Mouse (Mus musculus) thymus, postnatal 36 days (tissue): Measurements from ENCODE around the gene Nrxn1.

Source experiments
- DNase-seq, 2 experiments: peaks; one replicate each; pipeline ENCODE4 v3.0.0; 2022; ENCODE audit warnings: mixed read lengths in 2 of 2

The Nrxn1 gene

DNA sequence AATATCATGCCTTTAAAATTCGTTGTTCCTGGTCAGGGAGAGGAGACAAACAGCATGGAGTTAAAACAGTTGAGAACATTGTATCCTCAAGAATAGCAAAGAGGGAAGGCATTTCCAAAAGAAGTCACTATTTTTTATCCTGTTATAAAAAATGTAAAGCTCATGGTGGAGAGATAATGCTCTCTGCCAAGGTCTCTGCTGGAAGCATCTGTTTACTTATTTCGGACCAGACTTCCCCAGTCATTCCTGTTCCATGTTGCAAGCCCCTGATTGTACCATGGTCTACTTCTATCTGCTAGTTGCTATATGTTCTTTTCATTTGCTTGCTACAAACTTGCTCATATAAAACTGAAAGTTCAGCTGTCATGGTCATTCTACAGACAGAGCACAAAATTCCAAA is 137.7 kb downstream of the Nrxn1 start:
- no peak for DNase-seq

GRCm38 (mm10) chr17:90934929-90935328 is 157.9 kb downstream of the Nrxn1 start:
- no peak for DNase-seq

GRCm38 (mm10) chr17:90913320-90913719 is 179.6 kb downstream of the Nrxn1 start:
- no peak for DNase-seq

- DNase-seq, result no peak
Observed at GRCm38 (mm10) chr17:90912746-90913145, 180.1 kb downstream of the Nrxn1 start.

DNA sequence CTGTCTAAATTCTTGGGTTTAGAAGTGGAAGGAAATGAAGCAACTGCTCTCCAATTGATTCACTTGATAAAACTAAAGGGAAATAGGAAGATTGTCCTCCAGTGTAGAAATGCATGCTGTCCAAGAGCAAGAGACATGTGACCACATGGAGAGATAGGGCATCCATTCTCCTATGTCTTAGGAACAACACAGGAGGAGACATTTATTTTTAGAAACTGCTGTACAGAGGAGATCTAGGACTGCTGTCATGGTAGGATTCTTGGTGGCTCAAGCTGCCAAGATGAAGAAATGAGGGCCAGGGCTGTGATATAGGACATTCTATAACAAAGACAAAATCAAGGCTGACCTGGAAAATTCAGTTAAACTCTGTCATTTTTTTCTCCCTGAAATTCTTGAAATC is 180.5 kb downstream of the Nrxn1 start:
- no peak for DNase-seq

GRCm38 (mm10) chr17:90906118-90907093 is 186.5 kb downstream of the Nrxn1 start:
- DNase-seq, result no peak

DNA sequence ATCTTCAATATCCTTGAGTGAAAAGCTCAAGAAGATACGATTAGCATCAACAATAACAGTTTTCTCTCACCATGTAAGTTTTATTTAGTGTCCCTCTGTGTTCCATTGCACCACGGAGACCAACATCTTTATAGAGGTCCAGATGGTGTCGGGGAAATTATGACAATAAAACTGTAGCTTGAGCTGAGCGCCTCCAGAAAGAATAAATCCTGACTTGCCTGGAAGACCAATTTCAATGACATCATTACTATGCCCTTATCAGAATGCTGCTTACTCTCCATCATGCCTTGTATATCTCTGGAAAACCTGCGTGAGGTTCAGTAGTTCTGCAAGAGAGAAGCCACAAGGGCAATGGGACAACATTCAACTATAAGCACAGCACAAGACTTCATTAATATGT is 187.7 kb downstream of the Nrxn1 start:
- no peak for DNase-seq

GRCm38 (mm10) chr17:90892327-90893259 is 200.3 kb downstream of the Nrxn1 start:
- DNase-seq, result no peak

DNA sequence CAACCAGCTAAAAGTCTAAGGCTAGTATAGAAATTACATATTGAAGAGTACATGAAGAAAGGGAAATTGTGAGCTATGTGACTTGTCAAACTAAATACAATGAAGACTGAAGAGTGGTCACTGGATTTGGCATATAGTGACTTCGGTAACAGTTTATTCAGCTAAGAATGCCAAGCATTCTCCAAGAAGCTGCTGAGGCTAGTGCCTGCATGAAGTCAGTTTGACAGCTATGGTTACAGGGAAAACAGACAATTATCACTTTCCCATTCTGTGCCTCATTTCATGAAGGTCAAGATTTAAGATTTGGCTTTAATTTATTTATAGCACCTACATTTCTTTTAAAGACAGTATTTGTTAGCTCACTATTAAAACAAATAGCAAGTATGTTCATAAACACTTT is 201.2 kb downstream of the Nrxn1 start:
- no peak for DNase-seq

DNA sequence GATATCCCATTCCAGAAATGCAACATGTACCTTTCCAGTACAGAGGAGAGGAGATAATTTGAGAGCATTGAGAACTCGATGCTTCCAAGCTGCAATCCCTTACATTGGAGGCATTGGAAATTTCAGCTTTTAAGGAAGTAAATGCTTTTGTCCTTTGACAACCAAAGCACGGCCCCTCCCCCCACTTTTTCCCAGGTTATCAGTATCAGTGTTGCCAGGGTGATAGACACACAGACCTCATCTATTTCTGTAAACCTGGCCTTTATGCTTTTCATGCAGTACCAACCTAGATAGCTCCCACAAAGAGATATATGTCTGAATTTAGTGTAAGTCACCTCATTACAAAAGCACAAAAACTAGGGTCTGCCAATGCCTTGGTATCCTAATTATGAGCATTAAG is 235.6 kb downstream of the Nrxn1 start:
- DNase-seq, result no peak

DNA sequence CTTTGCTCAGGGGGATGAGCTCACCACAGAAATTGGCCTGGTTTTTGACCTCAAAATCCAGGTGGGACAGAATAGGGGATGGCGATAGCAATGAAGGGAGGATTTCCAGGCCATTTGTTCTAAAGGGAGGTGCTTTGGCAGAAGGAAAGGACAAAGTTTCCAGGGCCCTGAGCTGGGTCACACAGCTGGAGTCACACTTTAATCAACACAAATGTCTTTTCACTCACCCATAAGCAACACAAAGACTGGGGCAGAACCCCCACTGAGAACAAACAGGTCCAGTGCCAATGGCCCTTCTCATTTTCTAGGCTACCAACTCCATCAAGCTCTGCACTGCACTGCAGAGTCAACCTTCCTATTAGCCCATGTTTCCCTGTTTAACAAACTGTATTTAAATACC is 249.0 kb downstream of the Nrxn1 start:
- DNase-seq, result no peak

DNA sequence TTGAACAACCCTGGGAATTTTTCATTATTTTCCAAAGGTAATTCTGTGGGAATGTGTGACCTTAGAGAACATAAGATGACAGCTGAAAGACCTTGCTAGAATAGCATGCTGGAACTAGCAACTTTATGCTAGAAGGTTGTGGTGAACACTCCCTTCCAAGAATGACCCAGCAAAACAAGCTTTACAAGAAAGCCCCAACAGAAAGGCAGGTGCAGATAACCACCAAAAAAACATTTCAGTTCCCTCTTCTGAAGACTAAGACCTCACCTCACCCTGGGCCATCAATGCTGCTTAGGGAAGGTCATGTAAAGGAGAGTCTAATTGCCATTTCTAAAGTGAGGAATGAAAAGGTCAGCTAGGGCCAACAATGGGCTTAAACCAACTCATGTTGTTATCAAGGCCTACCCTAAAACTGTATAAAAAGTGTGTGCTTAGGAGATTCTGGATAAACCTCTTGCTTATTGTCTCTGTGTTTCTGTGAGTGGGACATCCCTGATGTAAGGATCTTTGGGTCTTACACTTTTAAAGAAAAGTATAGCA is 249.7 kb downstream of the Nrxn1 start:
- DNase-seq, result no peak

DNA sequence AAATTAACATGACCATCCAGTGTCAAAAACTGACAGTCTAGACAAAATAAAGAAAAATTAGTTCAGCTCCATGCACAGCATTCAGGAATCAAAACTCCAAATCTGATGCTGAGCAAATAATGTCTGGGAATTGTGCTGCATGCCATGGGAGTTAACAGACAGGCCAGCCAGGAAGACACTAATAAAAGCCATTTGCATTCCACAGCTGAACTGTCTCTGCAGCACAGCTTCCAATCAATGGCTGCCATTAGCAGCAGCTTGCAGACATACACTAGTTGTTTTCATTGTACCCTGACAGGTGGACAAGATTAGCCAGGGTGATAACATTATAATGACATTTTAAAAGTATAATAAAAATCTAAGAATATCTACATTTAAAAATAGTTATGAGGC is 255.9 kb downstream of the Nrxn1 start:
- no peak for DNase-seq

DNA sequence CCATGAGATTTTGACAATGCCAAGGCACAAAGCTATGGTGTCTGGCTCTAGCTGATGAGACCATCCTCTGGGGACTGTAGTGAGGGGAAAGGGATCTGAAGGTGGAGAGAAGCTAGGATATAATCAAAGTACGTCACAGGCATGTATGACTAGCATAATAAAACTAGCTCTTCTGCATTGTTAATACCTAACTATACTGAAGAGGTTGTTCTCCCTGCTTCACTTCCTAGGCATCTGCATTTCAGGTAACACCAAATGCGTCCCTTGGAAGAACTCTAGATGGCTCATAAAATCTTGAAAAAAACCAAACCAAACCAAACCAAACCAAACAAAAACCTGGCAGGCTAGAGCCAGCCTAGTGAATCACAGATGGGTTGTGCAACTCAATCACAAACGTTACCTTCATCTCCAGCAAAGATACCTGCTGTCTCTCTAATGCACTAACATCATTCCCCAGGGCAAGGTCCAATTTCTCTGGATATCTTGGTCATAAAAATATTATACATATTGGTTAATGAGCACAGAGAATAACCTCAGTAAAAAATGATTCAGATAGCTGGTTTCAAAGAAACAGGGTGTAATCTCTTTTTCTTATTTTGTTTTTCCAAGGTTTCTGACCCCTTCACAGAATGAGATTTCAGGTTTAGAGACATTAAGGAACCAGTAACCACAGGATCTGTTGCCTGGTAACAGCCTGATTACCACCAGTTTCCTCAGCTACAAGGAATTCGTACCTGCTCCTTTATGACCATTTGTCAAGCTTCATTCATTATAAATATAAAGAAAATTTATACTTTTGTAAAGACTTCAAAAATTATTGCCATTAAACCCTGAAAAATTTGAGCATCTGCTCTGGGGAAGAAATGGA is 256.5 kb downstream of the Nrxn1 start:
- no peak for DNase-seq

DNA sequence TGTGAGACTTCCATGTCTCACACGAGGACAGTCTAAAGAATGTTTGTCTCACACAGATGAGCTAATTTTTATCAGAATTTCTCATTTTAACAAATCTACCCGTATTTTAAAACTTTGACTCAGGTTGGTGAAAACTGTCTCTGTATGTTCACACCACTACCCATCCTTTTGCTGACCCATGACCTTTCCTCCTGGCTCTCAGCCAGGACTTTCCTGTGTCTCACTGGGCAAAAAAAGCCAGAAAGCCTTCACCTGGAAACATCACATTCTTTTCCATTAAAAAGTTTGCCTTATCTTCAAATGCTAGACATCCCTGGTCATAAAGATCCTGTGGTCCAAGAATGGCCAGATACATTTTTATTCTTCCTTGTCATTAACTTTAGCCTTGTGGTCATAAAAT is 274.5 kb downstream of the Nrxn1 start:
- no peak for DNase-seq

GRCm38 (mm10) chr17:90817898-90818297 is 275.0 kb downstream of the Nrxn1 start:
- DNase-seq, result no peak

- DNase-seq, result no peak
Observed at GRCm38 (mm10) chr17:90815306-90815705, 277.6 kb downstream of the Nrxn1 start.

GRCm38 (mm10) chr17:90813760-90814159 is 279.1 kb downstream of the Nrxn1 start:
- no peak for DNase-seq

DNA sequence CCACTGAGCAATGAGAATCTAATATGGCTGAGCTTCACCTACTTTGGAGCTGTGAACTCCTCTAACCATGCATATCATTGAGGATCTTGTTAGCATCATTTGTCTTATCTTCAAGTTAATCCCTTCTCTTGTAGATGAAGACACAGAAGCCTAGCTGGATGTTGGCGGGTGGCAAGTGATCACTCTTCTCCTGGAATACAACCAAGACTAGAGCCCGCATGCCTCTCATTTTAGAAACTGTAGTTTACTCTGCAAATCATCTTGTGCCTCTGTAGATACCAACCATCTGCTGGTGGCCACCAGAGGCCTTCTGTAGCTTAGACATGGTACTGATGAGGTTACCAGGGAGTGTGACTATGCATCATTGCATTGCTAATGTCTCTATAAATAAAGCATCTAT is 280.4 kb downstream of the Nrxn1 start:
- no peak for DNase-seq

- no peak for DNase-seq
Observed at GRCm38 (mm10) chr17:90809197-90810163, 283.4 kb downstream of the Nrxn1 start.

- no peak for DNase-seq
Observed at GRCm38 (mm10) chr17:90808256-90808655, 284.6 kb downstream of the Nrxn1 start.
